Mouse (Mus musculus): ENCODE data around the gene Mylpf. TPM values are rescaled to one million over a fixed set of nuclear protein-coding genes. Genes with fewer than 3 reads are reported as not detected.

The Mylpf gene
- total and polyA plus RNA-seq, 2 experiments from 2014 or later = 5.4 TPM; not detected in 1

DNA sequence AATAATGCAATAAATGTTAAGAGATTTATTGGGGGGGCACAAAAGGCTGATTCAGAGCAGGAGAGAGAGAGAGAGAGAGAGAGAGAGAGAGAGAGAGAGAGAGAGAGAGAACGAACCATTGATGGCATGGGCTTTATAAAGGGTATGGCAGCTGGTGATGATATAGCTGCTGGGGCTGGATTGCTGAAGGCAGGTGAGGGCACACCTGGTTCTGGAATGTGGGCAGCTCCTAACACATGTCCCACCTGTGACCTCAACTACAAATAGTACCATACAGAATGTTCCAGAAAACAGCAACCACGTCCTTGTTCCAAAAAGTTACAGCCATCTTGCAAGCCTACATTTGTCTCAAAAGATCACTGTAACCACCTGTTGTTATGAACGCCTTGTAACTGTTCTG lies 22.7 kb downstream of the Mylpf start:
- H3K4me2 ChIP-seq (ENCODE audit: low read depth, low read length) = peak overlapping the region; percentile 85
- H3K27ac ChIP-seq (ENCODE audit: low read depth) = peak overlapping the region; percentile 93
- 43% methylated on average over 3 of the region's 3 CpGs for WGBS
- H3K4me3 ChIP-seq (ENCODE audit: low read depth, low read length) = peak overlapping the region; percentile 95
- DNase-seq (ENCODE audit: low spot score) (no peak), ATAC-seq (ENCODE audit: insufficient read depth, low read depth) (no peak)
- H3K36me3 ChIP-seq (replicated peaks; ENCODE audit: control insufficient read depth, insufficient read depth, low read length) = peaks cover 18% of the 10 kb centered on the region
- H3K9ac ChIP-seq (replicated peaks; ENCODE audit: low read depth, low read length) = peak overlapping the region; percentile 71
- peaks cover 9% of the 10 kb centered on the region for H3K4me1 ChIP-seq (ENCODE audit: control insufficient read depth, insufficient read depth)
- no peaks in the 10 kb centered on the region for H3K9me3 ChIP-seq (replicated peaks; ENCODE audit: control insufficient read depth, low read length)
- H3K27me3 ChIP-seq (ENCODE audit: control insufficient read depth, insufficient read depth, low read length) = no peaks in the 10 kb centered on the region
- TF ChIP-seq CTCF (IDR thresholded peaks at IDR 0.05; ENCODE audit: low read depth) = no peak
- TF ChIP-seq EP300 (IDR thresholded peaks at IDR 0.05; ENCODE audit: low read depth) = no peak

GRCm38 (mm10) chr7:127231826-127232621 lies 23.3 kb downstream of the Mylpf start:
- H3K27ac ChIP-seq (ENCODE audit: low read depth) = peak overlapping the region; percentile 93
- WGBS = 3% methylated on average over 20 of the region's 20 CpGs
- H3K4me1 ChIP-seq (ENCODE audit: control insufficient read depth, insufficient read depth) = peaks cover 9% of the 10 kb centered on the region
- H3K27me3 ChIP-seq (ENCODE audit: control insufficient read depth, insufficient read depth, low read length) = no peaks in the 10 kb centered on the region
- ATAC-seq (ENCODE audit: insufficient read depth, low read depth) (no peak), DNase-seq (ENCODE audit: low spot score) (no peak)
- TF ChIP-seq EP300 (IDR thresholded peaks at IDR 0.05; ENCODE audit: low read depth) (no peak), CTCF (IDR thresholded peaks at IDR 0.05; ENCODE audit: low read depth) (no peak)
- H3K4me3 ChIP-seq (ENCODE audit: low read depth, low read length) = peak overlapping the region; percentile 95
- peak overlapping the region; percentile 85 for H3K4me2 ChIP-seq (ENCODE audit: low read depth, low read length)
- H3K9ac ChIP-seq (replicated peaks; ENCODE audit: low read depth, low read length) = peak overlapping the region; percentile 71
- H3K9me3 ChIP-seq (replicated peaks; ENCODE audit: control insufficient read depth, low read length) = no peaks in the 10 kb centered on the region
- H3K36me3 ChIP-seq (replicated peaks; ENCODE audit: control insufficient read depth, insufficient read depth, low read length) = peaks cover 24% of the 10 kb centered on the region

GRCm38 (mm10) chr7:127232622-127233367 lies 24.1 kb downstream of the Mylpf start, which contains the start of the genes Zfp553 and Sept1:
Gene Zfp553, plus strand, starts transcription at chr7:127233061.
Gene Sept1, minus strand, starts transcription at chr7:127233130.
- Histone ChIP-seq H3K9ac (replicated peaks; ENCODE audit: low read depth, low read length) (peak within 1 kb of the TSS; percentile 71), H3K36me3 (replicated peaks; ENCODE audit: control insufficient read depth, insufficient read depth, low read length) (peaks cover 31% of the 10 kb centered on the region), H3K4me3 (ENCODE audit: low read depth, low read length) (peak within 1 kb of the TSS; percentile 95), H3K27me3 (ENCODE audit: control insufficient read depth, insufficient read depth, low read length) (no peaks in the 10 kb centered on the region), H3K27ac (ENCODE audit: low read depth) (peak within 1 kb of the TSS; percentile 93), H3K9me3 (replicated peaks; ENCODE audit: control insufficient read depth, low read length) (no peaks in the 10 kb centered on the region), H3K4me2 (ENCODE audit: low read depth, low read length) (peak within 1 kb of the TSS; percentile 85), H3K4me1 (ENCODE audit: control insufficient read depth, insufficient read depth) (peaks cover 9% of the 10 kb centered on the region)
- ATAC-seq (ENCODE audit: insufficient read depth, low read depth) (peak; percentile 90), DNase-seq (ENCODE audit: low spot score) (peak; percentile 90)
- TF ChIP-seq CTCF (IDR thresholded peaks at IDR 0.05; ENCODE audit: low read depth) (no peak), EP300 (IDR thresholded peaks at IDR 0.05; ENCODE audit: low read depth) (peak; percentile 80; the same call in 1 of the 2 replicates)
- under 1% methylated on average over 61 of the region's 64 CpGs for WGBS

DNA sequence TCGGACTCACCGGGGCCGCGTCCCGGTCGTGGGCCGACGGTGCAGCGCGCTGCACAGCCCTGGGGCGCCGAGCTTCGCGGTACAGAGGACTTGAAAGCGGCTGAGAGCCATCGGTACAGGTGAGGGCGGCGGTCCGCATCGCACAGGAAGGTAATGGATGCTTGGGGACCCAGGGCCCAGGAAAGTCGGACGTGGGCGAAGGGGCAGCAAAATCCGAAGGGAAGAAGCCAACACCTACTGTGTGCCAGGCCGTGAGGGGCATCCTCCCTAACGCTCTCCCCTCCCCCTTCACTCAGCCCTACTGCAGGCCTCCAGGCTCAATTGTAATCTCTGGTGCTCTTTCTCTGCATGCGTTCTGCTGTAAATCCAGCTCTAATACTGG lies 24.7 kb downstream of the Mylpf start:
- Histone ChIP-seq H3K4me1 (ENCODE audit: control insufficient read depth, insufficient read depth) (peaks cover 9% of the 10 kb centered on the region), H3K4me3 (ENCODE audit: low read depth, low read length) (peak overlapping the region; percentile 95), H3K27me3 (ENCODE audit: control insufficient read depth, insufficient read depth, low read length) (no peaks in the 10 kb centered on the region), H3K9ac (replicated peaks; ENCODE audit: low read depth, low read length) (peak overlapping the region; percentile 71), H3K9me3 (replicated peaks; ENCODE audit: control insufficient read depth, low read length) (no peaks in the 10 kb centered on the region), H3K4me2 (ENCODE audit: low read depth, low read length) (peak overlapping the region; percentile 85), H3K36me3 (replicated peaks; ENCODE audit: control insufficient read depth, insufficient read depth, low read length) (peaks cover 36% of the 10 kb centered on the region), H3K27ac (ENCODE audit: low read depth) (peak overlapping the region; percentile 93)
- DNase-seq (ENCODE audit: low spot score) (no peak), ATAC-seq (ENCODE audit: insufficient read depth, low read depth) (peak; percentile 2; the same call in 1 of the 2 replicates)
- TF ChIP-seq EP300 (IDR thresholded peaks at IDR 0.05; ENCODE audit: low read depth) (no peak), CTCF (IDR thresholded peaks at IDR 0.05; ENCODE audit: low read depth) (no peak)
- WGBS = 0% methylated on average over 27 of the region's 27 CpGs

DNA sequence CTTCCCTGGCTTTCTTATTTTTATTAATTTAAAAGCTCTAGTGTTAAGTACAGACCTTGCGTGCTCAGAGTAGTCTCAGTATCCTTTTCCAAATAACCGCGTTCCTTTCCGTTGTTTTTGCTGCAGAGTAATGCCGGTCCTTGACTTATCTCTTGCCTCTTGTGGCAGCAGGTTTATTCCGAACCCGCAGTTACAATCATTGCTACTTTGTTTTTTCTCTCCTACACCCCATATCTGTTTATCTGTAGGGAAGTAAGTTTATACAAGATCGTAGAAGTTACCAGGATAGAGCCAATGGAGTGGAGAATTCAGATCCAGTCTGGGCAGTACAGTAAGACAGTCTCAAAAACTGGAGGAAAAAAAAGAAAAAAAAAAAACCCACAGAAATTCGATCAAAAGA lies 25.1 kb downstream of the Mylpf start:
- H3K4me1 ChIP-seq (ENCODE audit: control insufficient read depth, insufficient read depth) = peaks cover 9% of the 10 kb centered on the region
- DNase-seq (ENCODE audit: low spot score) (no peak), ATAC-seq (ENCODE audit: insufficient read depth, low read depth) (no peak)
- peak overlapping the region; percentile 95 for H3K4me3 ChIP-seq (ENCODE audit: low read depth, low read length)
- peak overlapping the region; percentile 85 for H3K4me2 ChIP-seq (ENCODE audit: low read depth, low read length)
- no peaks in the 10 kb centered on the region for H3K27me3 ChIP-seq (ENCODE audit: control insufficient read depth, insufficient read depth, low read length)
- H3K9ac ChIP-seq (replicated peaks; ENCODE audit: low read depth, low read length) = peak overlapping the region; percentile 71
- H3K36me3 ChIP-seq (replicated peaks; ENCODE audit: control insufficient read depth, insufficient read depth, low read length) = peaks cover 36% of the 10 kb centered on the region
- WGBS = 5% methylated on average over 9 of the region's 9 CpGs
- TF ChIP-seq CTCF (IDR thresholded peaks at IDR 0.05; ENCODE audit: low read depth) (no peak), EP300 (IDR thresholded peaks at IDR 0.05; ENCODE audit: low read depth) (no peak)
- H3K27ac ChIP-seq (ENCODE audit: low read depth) = peak overlapping the region; percentile 93
- H3K9me3 ChIP-seq (replicated peaks; ENCODE audit: control insufficient read depth, low read length) = no peaks in the 10 kb centered on the region

All from heart, postnatal 0 days (tissue).